Mouse (Mus musculus) ovary, postnatal 10 days (tissue): ENCODE results near the gene Wfdc9.

Experiments used
- DNase-seq: peaks from one replicate; pipeline ENCODE4 v3.0.0; 2022; ENCODE audit warnings: low spot score

Gene Wfdc9

GRCm38 (mm10) chr2:164656483-164656882 lies at the start of gene Wfdc9:
Gene Wfdc9, minus strand, starts transcription at chr2:164656583.
- no peak for DNase-seq

- no peak for DNase-seq
Measured at GRCm38 (mm10) chr2:164705991-164706390, 49.6 kb upstream of the Wfdc9 start.

- DNase-seq, result no peak
Measured at GRCm38 (mm10) chr2:164705328-164705727, 48.9 kb upstream of the Wfdc9 start.

GRCm38 (mm10) chr2:164704235-164704634 lies 47.9 kb upstream of the Wfdc9 start:
- DNase-seq, result no peak

- DNase-seq, result no peak
Measured at GRCm38 (mm10) chr2:164701761-164702160, 45.4 kb upstream of the Wfdc9 start.

- no peak for DNase-seq
Measured at GRCm38 (mm10) chr2:164700959-164701358, 44.6 kb upstream of the Wfdc9 start.

GRCm38 (mm10) chr2:164698201-164698600 lies 41.8 kb upstream of the Wfdc9 start, which contains the start of gene Spint4:
Gene Spint4, plus strand, starts transcription at chr2:164698501.
- no peak for DNase-seq

GRCm38 (mm10) chr2:164684807-164685206 lies 28.4 kb upstream of the Wfdc9 start, which contains the start of gene Wfdc13:
Gene Wfdc13, plus strand, starts transcription at chr2:164685107.
- no peak for DNase-seq

- DNase-seq, result no peak
Measured at GRCm38 (mm10) chr2:164679906-164680305, 23.5 kb upstream of the Wfdc9 start.

- peak; percentile 26 for DNase-seq
Measured at GRCm38 (mm10) chr2:164678848-164679625, 22.7 kb upstream of the Wfdc9 start.

- DNase-seq, result no peak
Measured at GRCm38 (mm10) chr2:164676916-164677685, 20.7 kb upstream of the Wfdc9 start.

- DNase-seq, result no peak
Measured at GRCm38 (mm10) chr2:164676103-164676502, 19.7 kb upstream of the Wfdc9 start.

- no peak for DNase-seq
Measured at GRCm38 (mm10) chr2:164673987-164674386, 17.6 kb upstream of the Wfdc9 start, which contains the start of gene Wfdc11. Gene Wfdc11, minus strand, starts transcription at chr2:164674087.

- no peak for DNase-seq
Measured at GRCm38 (mm10) chr2:164670938-164671337, 14.6 kb upstream of the Wfdc9 start.

GRCm38 (mm10) chr2:164670261-164670660 lies 13.9 kb upstream of the Wfdc9 start:
- no peak for DNase-seq

GRCm38 (mm10) chr2:164664851-164665250 lies 8.5 kb upstream of the Wfdc9 start:
- no peak for DNase-seq

GRCm38 (mm10) chr2:164655858-164656257 lies 525 bp downstream of the Wfdc9 start, which contains the start of gene Wfdc10:
Gene Wfdc10, plus strand, starts transcription at chr2:164656046.
- DNase-seq, result no peak

GRCm38 (mm10) chr2:164641881-164642673 lies 14.3 kb downstream of the Wfdc9 start:
- no peak for DNase-seq

- no peak for DNase-seq
Measured at GRCm38 (mm10) chr2:164641129-164641528, 15.3 kb downstream of the Wfdc9 start.

GRCm38 (mm10) chr2:164638696-164639095 lies 17.7 kb downstream of the Wfdc9 start, which contains the start of gene Wfdc16:
Gene Wfdc16, minus strand, starts transcription at chr2:164638796.
- DNase-seq, result no peak

- DNase-seq, result no peak
Measured at GRCm38 (mm10) chr2:164635266-164635665, 21.1 kb downstream of the Wfdc9 start.

GRCm38 (mm10) chr2:164621775-164622174 lies 34.6 kb downstream of the Wfdc9 start:
- DNase-seq, result no peak
